Mouse (Mus musculus) heart, postnatal 4 days (tissue): Measurements from ENCODE around the gene Cox11. TPM values are rescaled to one million over a fixed set of nuclear protein-coding genes. Genes with fewer than 3 reads are reported as not detected.

Experiments
- DNase-seq: peaks from one replicate; pipeline ENCODE4 v3.0.0; 2021
- total RNA-seq, 2 experiments: library from RNA; stranded (reverse); gene quantifications; 2 replicates each; pipeline ENCODE4 v1.2.3; 2021

The Cox11 gene
- total RNA-seq, 2 experiments from 2014 or later: 22.8 to 24.7 TPM

DNA sequence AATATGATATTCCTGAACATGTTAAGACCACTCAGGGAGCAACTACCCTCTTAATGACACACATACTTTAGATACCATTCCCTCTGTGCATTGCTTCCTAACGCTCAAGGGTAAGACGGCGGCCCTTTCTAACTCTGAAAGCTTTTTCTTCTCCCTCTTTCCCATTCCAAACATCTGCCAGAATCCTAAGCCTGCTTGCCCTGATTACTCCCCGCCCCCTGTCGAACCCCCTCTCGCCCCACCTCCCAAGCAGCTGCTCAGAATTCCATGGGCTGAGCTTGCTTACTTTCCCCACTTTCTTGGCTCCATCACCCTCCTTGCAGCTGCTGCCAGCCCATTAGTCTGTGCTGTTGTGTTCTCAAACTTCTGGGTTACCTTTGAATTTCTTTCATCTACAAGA, 27.2 kb downstream of the Cox11 start:
- peak; percentile 32 for DNase-seq

DNA sequence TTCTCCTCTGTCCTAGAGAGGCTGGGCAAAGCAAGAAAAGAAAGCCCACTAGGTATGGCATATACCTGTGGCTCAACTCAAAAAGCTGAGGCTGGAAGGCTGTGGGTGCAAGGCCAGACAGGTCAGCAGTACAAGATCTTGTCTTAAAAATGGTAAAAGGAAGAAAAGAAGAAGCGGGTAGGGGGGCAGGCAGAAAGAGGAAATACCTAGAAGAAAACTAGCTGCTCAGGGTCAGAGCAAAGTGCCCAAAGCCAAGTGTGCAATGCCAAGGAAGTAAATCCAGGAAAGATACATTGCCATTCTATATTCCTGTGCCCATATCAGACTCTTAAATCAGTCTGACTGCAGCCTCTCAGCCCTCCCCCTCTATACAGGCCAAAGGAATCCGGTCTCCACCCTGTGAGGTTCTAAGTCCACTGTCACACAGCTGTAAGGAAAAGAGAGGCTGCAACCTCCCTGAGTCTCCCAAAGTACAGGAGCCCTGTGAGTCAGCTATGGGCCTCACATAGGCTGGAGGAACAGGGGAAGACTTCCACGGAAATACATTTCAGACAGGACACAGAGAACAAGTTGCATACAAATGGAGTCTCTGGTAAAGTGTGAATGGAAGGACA, 28.3 kb downstream of the Cox11 start:
- no peak for DNase-seq

DNA sequence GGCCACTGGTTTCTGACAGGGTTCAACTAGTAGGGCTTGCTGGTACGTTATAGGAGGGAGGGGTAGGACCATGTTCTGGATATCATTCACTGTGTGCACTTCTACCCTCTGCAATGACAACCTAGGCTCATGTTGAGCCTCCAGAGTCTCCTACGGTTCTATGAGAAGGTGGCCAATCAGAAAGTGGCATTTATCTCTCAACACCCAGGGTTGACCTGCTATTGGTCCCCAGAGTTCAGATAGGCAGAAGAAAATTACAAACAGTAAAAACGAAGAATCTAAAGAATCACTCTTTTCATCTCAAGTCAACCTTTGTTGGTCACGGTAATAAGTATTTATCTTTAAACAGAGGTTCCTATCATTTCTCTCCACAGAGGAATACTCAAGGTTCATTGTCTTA, 28.9 kb downstream of the Cox11 start:
- no peak for DNase-seq

DNA sequence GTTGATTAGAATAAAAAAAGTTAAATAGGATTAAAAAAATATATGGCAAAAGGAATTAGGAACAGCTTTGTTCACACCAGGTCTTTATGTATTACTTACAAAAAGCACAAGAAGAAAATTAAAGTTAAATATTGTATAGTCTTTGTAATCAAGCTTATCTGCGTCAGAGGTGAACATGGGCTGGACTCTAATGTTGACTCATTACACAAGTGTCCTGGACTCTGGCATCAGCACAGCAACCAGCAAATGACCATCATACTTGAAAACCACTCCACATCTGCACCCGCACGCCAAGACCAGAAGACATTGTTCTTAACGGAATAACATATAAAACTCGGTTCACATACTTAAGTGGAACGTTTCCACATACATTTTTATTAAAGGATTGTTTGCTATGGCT, 29.4 kb downstream of the Cox11 start:
- no peak for DNase-seq

DNA sequence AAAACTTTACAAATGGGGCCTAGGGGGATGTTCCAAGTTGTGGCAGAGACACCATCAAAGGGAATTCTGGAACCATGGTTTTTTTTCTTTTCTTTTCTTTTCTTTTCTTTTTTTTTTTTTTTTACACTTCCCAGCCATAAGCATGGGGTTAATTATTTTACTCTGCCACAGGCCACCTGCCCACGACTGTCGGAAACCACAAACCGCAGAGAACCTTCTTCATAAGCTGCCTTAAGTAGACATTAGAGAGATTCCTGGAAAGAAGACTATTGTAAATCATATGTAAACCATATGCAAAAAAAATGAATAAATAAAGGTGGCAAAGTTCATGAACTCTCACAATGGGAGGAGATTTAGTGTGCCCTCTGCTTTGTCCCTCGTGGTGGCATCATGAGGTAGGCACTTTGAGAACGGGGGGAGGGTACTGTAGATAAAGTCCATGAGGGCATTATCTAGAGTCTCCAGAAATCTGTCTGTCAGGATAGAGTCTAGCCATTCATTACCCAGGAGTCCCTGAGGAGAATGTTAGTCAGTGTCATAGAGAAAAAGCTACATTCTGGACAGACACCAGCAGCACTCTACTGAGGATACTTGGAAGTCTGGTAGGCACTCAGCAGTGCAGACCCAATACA, 37.6 kb downstream of the Cox11 start:
- no peak for DNase-seq

DNA sequence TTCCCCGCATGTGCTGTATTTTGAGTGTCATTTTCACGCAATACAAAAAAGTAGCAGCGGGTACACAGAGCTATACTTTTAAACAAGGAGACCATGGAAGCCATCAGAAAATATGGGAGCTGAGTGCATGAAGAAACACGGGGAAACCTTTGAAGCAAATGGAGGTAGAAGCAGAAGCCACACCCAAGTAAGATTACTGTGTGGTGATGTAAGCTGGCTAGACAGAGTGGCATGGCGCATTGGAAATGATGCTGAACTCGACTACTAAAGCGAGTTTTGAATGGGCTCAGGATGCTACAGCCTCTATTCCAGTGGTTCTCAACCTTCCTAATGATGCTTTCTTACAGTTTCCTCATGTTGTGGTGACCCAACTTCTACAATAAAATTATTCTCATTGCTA, 39.1 kb downstream of the Cox11 start:
- no peak for DNase-seq

DNA sequence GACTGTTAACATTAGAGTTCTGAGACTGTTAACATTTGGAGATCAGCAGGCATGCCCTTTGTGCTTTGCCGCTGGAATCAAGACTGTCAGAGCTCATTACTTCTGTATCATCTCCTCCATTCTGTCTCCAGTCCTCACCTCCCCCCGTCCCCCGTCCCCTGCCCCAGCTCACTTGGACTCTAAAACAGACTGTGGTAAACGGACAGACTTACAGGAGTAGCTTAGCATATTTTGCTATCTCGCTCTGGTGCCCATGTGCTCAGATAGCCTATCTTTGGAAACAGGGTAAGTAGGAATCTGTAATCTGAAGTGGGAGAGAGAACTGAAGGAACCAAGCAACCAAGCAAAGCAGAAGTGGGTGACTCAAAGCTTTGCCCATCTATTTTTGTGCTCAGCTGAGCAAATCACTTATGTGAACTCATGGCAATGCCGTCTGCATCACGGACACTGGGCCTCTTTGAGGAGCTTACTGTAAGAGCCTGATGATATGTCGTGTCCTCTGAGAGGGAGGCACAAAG, 39.9 kb downstream of the Cox11 start:
- no peak for DNase-seq

DNA sequence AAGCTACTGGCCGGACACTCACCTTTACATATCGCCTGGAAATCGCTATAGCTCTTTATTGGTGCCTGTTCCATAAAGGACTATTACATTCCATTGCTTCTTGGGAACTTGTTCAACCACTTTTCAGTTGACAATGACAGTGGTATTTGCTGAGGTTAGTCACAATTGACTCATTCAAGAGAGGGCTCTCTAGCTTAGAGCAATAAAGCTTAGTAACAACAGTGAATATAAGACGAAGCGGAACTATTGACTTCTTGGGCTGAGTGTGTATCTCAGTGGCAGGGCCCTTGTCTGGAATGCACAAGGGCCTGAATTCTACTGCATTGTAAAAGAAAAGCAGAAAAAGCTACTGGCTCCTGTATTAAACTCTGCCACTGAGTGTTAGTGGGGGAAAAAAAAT, 40.6 kb downstream of the Cox11 start:
- DNase-seq: no peak

DNA sequence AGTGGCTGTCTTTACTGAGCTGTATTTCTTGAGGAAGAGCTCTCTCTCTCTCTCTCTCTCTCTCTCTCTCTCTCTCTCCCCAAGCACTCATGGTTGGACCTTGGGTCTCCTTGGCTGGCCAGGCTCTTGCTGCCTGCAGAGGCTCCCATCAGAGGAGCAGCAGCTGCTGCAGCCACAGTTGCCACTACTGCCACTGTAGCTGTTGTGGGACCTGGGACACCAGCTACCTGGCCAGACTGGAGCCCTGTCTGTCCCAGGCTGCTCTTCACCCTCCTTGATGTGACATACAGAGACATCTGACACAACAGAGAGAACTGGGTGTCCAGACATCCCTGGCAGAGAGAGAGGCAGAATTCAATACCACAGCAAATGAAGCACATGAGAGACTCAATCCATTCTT, 43.2 kb downstream of the Cox11 start:
- no peak for DNase-seq

DNA sequence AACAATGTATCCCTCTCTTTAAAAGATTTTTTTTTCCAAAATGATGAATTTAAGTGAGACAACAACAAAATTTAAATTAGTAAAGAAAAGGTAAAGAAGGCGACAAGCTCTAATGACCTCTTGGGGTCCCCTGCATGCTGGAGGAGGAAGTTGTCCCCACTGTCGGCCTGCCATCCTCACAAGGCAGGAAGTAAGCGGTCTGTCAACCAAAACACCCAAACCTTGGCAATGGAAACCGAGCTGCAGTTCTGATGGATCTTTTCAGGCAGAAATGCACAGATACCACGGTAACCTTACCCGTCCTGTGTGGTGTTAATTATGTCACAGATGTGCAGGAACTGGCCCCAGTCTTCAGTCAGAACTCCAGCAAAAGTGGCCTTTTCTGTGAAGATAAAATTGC, 46.8 kb downstream of the Cox11 start:
- no peak for DNase-seq

DNA sequence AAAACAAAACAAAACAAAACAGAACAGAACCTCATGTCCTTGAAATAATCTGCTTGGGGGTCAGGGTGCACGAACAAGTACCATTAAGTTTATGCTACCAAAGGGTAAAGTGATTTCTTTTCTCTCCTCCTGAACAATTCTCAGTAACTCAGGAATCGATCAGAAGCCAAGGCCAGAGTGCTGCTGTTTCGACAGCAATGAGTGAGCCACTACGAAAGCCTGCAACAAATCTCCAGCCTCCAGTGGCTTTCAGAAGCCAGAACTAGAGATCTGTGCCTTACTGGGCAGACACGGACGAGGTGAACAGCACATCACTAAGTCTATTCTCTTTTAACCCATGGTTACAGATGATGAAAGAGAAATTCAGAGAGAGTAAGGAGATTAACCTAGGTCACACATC, 47.2 kb downstream of the Cox11 start:
- no peak for DNase-seq

DNA sequence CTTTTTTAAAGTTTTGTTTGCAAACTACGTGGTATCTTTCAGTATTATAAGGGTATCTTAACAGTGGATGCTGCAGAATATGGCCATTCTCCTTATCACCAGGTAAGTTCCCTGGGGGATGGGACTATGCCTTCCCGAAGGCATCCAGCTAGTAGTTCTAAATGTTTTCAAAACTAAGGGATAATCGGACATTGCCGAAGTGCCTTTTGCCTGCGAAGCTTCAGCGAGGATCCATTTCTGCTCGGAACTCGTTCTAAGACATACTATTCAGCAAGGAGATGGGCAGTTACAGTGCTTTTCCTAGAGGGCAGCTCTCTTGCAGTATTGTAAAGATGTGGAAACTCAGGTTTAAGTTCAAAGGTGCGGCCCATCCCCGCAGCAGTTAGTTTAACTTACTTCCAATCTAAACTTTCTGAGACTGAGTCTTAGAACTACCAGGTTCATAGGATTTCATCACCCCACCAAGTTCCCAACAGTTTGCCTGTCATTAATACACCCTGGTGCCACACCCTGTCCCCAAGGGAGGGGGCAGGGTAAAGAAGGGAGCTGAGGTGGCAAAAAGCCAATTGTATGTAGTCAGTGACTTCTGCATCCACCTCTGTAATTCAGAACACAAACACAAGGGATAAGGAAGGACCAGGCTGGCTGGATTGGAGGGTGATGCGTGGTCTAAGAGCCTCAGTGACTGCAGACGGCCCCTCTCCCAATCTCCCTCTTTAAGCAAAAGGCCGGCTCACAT, 48.5 kb downstream of the Cox11 start:
- DNase-seq: no peak

DNA sequence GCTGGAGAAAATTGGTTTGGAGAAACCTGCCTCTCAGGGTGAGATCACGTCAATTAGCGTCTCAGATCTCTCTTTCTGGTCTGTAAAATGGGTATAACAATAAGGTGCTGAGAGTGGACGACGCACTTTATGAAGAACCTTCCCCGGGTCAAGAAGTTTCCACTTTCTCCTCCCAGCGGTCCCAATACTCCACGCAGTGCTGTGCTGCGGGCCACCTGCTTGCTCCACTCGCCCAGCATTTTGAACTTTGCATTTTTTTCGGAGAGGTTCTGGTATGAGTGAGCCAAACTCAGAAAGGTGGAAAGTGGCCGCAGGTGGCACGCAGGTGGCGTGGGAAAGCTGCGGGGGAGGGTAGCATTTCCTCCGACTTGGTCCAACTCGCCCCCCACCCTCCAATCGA, 49.1 kb downstream of the Cox11 start:
- DNase-seq: no peak

DNA sequence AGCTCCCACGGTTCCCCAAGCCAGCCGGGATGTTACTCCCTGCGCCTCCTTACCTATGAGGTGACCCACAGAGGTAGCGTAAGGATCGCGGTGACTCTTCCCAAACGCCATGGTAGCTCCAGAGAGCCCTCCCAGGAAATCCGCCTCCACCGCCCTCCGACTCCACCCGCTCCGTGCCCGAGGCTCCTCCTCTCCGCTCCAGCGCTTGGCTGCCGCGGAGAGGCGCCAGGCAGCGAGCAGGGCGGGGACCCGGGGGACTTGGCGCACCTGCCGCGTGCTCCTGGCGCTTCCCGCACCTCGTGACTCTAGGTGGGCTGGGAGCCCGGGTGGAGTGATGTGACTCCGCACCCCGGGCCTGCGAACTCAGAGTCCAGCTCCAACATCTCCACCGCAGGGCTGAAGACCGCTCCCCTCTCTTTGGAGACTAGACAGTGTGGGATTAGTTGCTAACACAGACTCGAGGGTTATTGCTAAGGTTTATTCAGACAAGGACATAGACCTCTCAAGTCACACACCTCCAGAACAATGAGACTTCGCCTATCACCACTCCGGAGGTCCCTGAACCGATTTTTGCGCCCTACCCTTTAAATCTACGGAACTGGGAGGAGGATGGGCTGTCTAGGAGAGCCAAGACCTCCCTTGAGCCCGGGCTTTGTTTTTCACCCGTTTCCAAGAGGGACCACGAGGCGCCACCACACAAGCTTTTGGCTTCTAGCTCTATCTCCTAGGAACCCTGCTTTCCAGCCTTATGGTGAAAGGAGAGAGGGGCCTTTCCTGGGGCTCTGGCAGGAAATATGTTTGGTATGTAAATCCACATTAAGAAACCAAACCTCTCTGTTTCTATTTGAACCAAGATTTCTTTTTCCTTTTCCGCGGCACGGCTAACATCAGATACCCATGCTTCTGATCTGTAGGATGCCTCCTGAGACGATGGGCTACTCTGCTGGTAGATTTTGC, 49.8 kb downstream of the Cox11 start, which contains the start of gene Tom1l1:
Gene Tom1l1 (minus strand): TSS at position 907 of the 957 bp plus-strand sequence.
- peak; percentile 77 for DNase-seq

DNA sequence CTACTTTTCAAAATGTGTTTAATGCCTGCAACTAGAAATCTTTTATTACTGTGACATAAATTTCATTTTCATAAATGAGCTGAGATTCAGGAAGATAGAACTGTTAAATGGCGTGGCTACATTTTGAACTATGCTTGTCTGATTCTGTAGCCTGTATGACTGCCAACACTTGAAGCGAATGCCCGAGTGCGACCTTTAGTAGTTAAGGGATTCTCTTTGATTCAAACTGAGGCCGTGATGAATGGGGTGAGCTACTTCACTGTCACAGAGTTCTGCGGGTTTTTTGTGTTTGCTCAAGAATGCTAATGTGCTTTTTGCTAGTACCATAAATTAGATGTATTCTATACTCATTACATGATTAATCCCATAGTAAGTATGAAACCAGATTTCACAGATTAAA, 52.4 kb downstream of the Cox11 start:
- DNase-seq: no peak

DNA sequence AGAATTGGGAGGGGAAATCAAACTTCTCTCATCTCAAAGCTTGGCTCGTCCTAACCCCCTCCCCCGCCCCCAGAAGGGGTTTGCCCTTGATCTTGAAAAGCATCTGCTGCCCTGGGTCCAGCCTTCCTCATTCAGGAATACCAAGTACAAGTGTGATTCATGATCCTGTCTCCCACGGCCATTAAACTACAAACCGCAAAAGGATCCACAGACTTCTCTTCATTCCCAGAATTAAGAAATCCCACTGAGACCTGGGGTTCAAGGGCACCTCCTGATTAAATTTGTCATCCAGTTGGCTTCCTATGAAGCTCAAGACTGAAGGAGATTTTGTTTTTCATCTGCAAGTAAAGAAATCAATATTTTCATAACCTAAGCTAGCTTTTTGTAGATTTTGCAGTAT, 56.2 kb downstream of the Cox11 start:
- no peak for DNase-seq

Other genes starting within 250 kb of the Cox11 start
- gene Hlf, start 247.3 kb upstream of the Cox11 start, total RNA-seq: 10 to 100 TPM; 16.6 to 19.0 TPM
- 1 to 10 TPM; 5.9 to 6.0 TPM for gene Stxbp4, start 89 bp upstream of the Cox11 start, total RNA-seq
- 10 to 100 TPM; 15.8 to 18.6 TPM for gene Tom1l1, start 50.2 kb downstream of the Cox11 start, total RNA-seq